Mouse (Mus musculus) retina, embryonic 14.5 days (tissue): Measurements from ENCODE around the gene Larp1.

Experiments
- DNase-seq: peaks from one replicate; pipeline ENCODE4 v3.0.0-alpha.2; 2015; ENCODE audit warnings: low spot score

The Larp1 gene

GRCm38 (mm10) chr11:58100006-58100405 is 91.1 kb downstream of the Larp1 start:
- no peak for DNase-seq

GRCm38 (mm10) chr11:58101194-58101720 is 92.4 kb downstream of the Larp1 start:
- DNase-seq: no peak

DNA sequence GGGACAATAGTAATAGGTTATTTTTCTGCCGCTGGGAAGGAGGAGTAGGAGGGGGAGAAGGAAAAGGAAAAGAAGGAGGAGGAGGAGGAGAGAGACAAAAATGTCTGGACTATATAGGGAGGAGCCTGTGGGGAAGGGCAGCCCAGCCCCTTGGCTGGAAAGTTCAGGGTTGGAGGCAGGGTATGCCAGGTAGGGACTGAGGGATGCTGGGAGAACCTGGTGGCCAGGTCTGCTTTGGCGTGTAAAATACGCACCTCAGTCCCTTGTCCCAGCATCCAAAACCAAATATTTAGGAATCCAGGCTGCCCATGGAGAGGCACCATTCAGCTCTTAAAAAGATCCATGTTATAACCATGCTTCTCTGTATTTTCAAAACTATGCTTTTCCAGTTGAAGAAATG is 93.3 kb downstream of the Larp1 start:
- no peak for DNase-seq

DNA sequence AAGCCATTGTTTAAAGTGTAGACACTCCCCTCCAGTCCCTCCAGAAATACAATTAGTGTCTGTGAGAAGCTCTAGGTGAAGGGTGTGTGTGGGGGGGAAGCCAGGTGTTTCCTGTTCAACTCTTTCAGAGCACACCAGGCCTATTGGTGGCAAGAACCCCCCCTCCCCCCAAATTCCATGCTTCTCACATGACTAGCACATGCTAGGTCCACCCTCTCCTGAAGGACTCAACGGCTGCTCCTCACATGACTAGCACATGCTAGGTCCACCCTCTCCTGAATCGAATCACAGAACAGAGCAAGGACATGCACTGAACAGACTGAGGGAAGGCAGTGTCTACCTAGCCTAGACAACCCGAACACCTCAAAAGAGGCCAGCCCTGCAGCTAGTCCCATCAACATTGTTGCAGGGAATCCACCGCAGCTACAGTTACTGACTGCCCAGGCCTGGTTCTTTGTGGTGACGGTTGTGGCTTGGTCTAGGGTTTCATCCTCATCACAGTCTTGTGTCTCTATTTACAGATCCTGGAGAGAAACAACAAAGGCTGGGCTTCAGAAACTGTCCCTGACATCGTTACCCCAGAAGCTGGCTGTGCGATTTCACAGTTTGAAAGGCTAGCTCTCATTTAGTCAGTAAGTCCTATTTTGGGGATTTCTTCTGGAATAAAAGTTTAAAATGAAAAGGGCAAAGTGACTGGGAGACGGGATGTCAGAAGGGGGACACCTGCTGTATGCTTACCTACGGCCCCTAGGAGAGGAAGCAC is 93.9 kb downstream of the Larp1 start:
- peak; percentile 13 for DNase-seq

DNA sequence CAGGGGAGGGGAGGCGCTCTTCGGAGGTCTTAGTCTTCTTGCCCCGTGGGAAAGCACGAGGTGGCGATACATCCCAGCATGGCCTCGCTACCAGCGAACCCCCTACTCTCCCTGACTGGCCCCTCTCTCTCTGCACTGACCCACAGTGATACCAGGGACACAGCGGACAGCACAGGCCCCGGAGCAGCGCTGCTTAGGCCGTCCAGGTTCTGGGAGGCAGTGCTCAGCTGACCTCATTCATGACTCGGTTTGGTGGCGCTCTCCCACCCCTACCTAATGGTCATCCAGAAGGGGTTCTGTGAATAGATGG is 94.4 kb downstream of the Larp1 start:
- DNase-seq: no peak

GRCm38 (mm10) chr11:58103697-58104306 is 94.9 kb downstream of the Larp1 start, which contains the start of gene Cnot8:
Gene Cnot8 (plus strand): TSS chr11:58104153.
- peak; percentile 99 for DNase-seq

DNA sequence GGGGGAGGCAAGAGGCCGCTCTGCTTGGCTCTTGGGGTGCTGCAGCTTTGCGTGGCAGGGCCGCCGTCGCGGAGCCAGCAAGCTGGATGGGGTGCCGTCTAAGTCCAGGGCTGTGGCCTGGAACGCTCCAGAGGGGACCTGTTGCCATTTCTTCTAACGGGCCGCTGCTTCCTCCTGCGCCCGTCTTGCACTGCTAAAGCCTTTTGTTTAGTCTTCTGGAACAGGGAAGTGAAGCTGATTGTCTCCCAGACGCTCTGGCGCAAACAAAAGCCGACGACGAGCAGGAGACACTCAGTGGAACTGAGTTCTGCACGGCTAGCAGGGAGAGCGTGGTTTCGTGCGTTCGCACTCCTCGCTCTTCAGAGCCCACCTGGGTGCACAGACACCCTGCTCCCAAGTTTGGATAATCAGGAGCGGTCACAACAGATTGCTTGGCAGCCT is 95.5 kb downstream of the Larp1 start:
- no peak for DNase-seq

GRCm38 (mm10) chr11:58107009-58107408 is 98.1 kb downstream of the Larp1 start:
- DNase-seq: peak; percentile 33

DNA sequence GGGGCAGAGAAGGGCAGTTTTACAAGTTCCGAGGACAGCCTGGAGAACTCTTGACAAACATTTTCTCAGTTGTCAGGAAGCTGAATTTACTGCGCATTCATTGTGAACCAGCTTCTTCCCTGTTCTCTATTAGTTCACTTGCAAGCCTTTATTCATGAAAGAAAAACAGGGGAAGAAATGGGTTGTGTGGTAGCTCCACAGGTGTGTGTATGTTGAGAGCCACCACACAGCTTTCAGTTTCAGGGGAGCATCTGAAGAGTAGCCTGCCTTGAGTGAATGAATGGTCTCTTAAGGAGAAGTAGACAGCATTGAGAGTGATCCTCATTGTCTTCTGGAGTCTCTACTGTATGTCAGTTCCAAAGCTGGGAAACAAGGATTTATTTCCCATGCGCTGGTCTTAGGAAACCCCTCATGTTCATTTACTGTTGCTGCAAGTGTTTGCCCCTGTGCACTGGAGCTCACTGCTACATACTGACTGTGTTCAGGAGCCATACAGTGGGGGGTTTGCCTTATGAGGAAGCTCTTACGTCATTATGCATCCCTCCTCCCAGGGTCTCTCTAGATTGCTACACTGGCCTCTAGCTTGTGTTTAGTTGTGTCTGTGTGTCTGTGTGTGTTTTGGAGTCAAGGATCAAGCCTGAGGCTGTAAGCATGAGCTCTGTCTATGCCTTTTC is 98.9 kb downstream of the Larp1 start:
- no peak for DNase-seq
